Mouse (Mus musculus) neural tube, embryonic 14.5 days (tissue): ENCODE results near the gene Tnxb. TPM values are rescaled to one million over a fixed set of nuclear protein-coding genes. Genes with fewer than 3 reads are reported as not detected.

Experiments used
- ATAC-seq: fragments of 200-750 bp; cut with Nextera tagmentation; 2 replicates; pipeline ENCODE4 v1.8.0; 2017; ENCODE audit warnings: low read depth, mild to moderate bottlenecking, moderate TSS enrichment, moderate library complexity
- H3K27ac ChIP-seq: fragments of 300-500 bp; sonication (generic); 2 replicates; pipeline ENCODE4 v1.5.1; 2014; ENCODE audit warnings: low read depth, mild to moderate bottlenecking, control low read depth, low read length, moderate library complexity, mixed read lengths
- H3K27me3 ChIP-seq: fragments of 300-500 bp; sonication (generic); 2 replicates; pipeline ENCODE4 v1.6.1; 2014; ENCODE audit warnings: low read length; ENCODE audit not compliant: control insufficient read depth, insufficient read depth
- H3K36me3 ChIP-seq: fragments of 300-500 bp; sonication (generic); 2 replicates; pipeline ENCODE4 v1.6.1; 2014; ENCODE audit warnings: low read length, mixed read lengths; ENCODE audit not compliant: control insufficient read depth, insufficient read depth
- H3K4me1 ChIP-seq: fragments of 300-500 bp; sonication (generic); 2 replicates; pipeline ENCODE4 v1.6.1; 2014; ENCODE audit warnings: low read length; ENCODE audit not compliant: control insufficient read depth, insufficient read depth
- H3K4me2 ChIP-seq: fragments of 300-500 bp; sonication (generic); 2 replicates; pipeline ENCODE4 v1.6.1; 2014; ENCODE audit warnings: mild to moderate bottlenecking, low read depth, low read length, control low read depth
- H3K4me3 ChIP-seq: fragments of 300-500 bp; sonication (generic); 2 replicates; pipeline ENCODE4 v1.5.1; 2014; ENCODE audit warnings: low read depth, low read length, control low read depth, mixed read lengths
- H3K9ac ChIP-seq: fragments of 300-500 bp; sonication (generic); replicated peaks from 2 replicates; pipeline ENCODE4 v1.6.1; 2014; ENCODE audit warnings: low read depth, mild to moderate bottlenecking, control low read depth, low read length, mixed read lengths
- H3K9me3 ChIP-seq: fragments of 300-500 bp; sonication (generic); 2 replicates; pipeline ENCODE4 v1.6.1; 2016; ENCODE audit warnings: low read length; ENCODE audit not compliant: control insufficient read depth
- WGBS: fragments of 180-500 bp; shearing (Covaris S2); extraction: QIAGEN DNeasy Blood & Tissue Kit; methylation state at CpG from one replicate; pipeline ENCODE4 v1.1.7; 2014; 5-methylcytosine and 5-hydroxymethylcytosine counted together
- polyA plus RNA-seq: library from polyadenylated mRNA; unstranded; fragments of >200 nt; fragmentation: Nextera tagmentation; extraction: Ambion mirVana; gene quantifications from 2 replicates; pipeline ENCODE4 v1.2.1, GENCODE M21; 2014

Tnxb gene
- polyA plus RNA-seq, 1 experiment from 2014 or later, result 0.23 TPM

- under 1% methylated on average over 63 of the region's 66 CpGs for WGBS
- H3K4me3 ChIP-seq, result peak within 1 kb of the TSS; percentile 100
- no peaks in the 10 kb centered on the region for H3K27me3 ChIP-seq
- H3K36me3 ChIP-seq, result peaks cover 20% of the 10 kb centered on the region; the same call in 1 of the 2 replicates
- peak within 1 kb of the TSS; percentile 94 for H3K9ac ChIP-seq
- peak within 1 kb of the TSS; percentile 75 for H3K27ac ChIP-seq
- peak within 1 kb of the TSS; percentile 81 for H3K4me2 ChIP-seq
- peak; percentile 97 for ATAC-seq
- H3K4me1 ChIP-seq, result peaks cover 20% of the 10 kb centered on the region
- H3K9me3 ChIP-seq, result no peaks in the 10 kb centered on the region
Observed at GRCm38 (mm10) chr17:34646906-34647787, 23.2 kb upstream of the Tnxb start, which contains the start of gene Atf6b. Gene Atf6b, plus strand, starts transcription at chr17:34647146.

- Histone ChIP-seq H3K36me3 (peaks cover 29% of the 10 kb centered on the region), H3K9ac (no peak overlapping the region), H3K4me3 (peak overlapping the region; percentile 100), H3K27ac (no peak overlapping the region), H3K9me3 (no peaks in the 10 kb centered on the region), H3K4me2 (peak overlapping the region; percentile 81), H3K27me3 (no peaks in the 10 kb centered on the region), H3K4me1 (peaks cover 20% of the 10 kb centered on the region)
- ATAC-seq, result no peak
- 87% methylated on average over 16 of the region's 16 CpGs for WGBS
Observed at GRCm38 (mm10) chr17:34648141-34648890, 22.0 kb upstream of the Tnxb start.

- H3K4me3 ChIP-seq, result no peak overlapping the region
- H3K9ac ChIP-seq, result no peak overlapping the region
- no peak overlapping the region for H3K27ac ChIP-seq
- no peaks in the 10 kb centered on the region for H3K9me3 ChIP-seq
- H3K36me3 ChIP-seq, result peaks cover 30% of the 10 kb centered on the region
- H3K4me1 ChIP-seq, result peaks cover 20% of the 10 kb centered on the region
- no peak overlapping the region for H3K4me2 ChIP-seq
- ATAC-seq, result no peak
- WGBS, result 89% methylated on average over 18 of the region's 18 CpGs
- H3K27me3 ChIP-seq, result no peaks in the 10 kb centered on the region
Observed at GRCm38 (mm10) chr17:34649106-34649864, 21.1 kb upstream of the Tnxb start.

- no peak for ATAC-seq
- Histone ChIP-seq H3K9ac (no peak overlapping the region), H3K4me3 (no peak overlapping the region), H3K4me2 (no peak overlapping the region), H3K4me1 (peaks cover 12% of the 10 kb centered on the region), H3K9me3 (no peaks in the 10 kb centered on the region), H3K27ac (no peak overlapping the region), H3K27me3 (no peaks in the 10 kb centered on the region), H3K36me3 (peaks cover 35% of the 10 kb centered on the region)
- WGBS, result 94% methylated on average over 14 of the region's 14 CpGs
Observed at GRCm38 (mm10) chr17:34650781-34651180, 19.6 kb upstream of the Tnxb start.

- no peak for ATAC-seq
- Histone ChIP-seq H3K4me2 (no peak overlapping the region), H3K4me3 (no peak overlapping the region)
Observed at GRCm38 (mm10) chr17:34651507-34652221, 18.7 kb upstream of the Tnxb start.

GRCm38 (mm10) chr17:34652546-34652945 lies 17.8 kb upstream of the Tnxb start:
- peaks cover 8% of the 10 kb centered on the region for H3K4me1 ChIP-seq
- H3K4me2 ChIP-seq, result no peak overlapping the region
- WGBS, result 92% methylated on average over 10 of the region's 10 CpGs
- no peaks in the 10 kb centered on the region for H3K9me3 ChIP-seq
- H3K36me3 ChIP-seq, result peaks cover 35% of the 10 kb centered on the region
- no peak overlapping the region for H3K27ac ChIP-seq
- H3K27me3 ChIP-seq, result no peaks in the 10 kb centered on the region
- H3K9ac ChIP-seq, result no peak overlapping the region
- no peak for ATAC-seq
- H3K4me3 ChIP-seq, result no peak overlapping the region

More at GRCm38 (mm10) chr17:34651507-34652221, 18.7 kb upstream of the Tnxb start:
- peaks cover 35% of the 10 kb centered on the region for H3K36me3 ChIP-seq
- no peak overlapping the region for H3K27ac ChIP-seq
- no peak overlapping the region for H3K9ac ChIP-seq
- H3K9me3 ChIP-seq, result no peaks in the 10 kb centered on the region
- 51% methylated on average over 17 of the region's 19 CpGs for WGBS
- H3K4me1 ChIP-seq, result peaks cover 9% of the 10 kb centered on the region
- no peaks in the 10 kb centered on the region for H3K27me3 ChIP-seq

- WGBS, result 92% methylated on average over 8 of the region's 8 CpGs
- peaks cover 4% of the 10 kb centered on the region for H3K4me1 ChIP-seq
- no peak overlapping the region for H3K27ac ChIP-seq
- no peak for ATAC-seq
- no peak overlapping the region for H3K9ac ChIP-seq
- H3K27me3 ChIP-seq, result no peaks in the 10 kb centered on the region
- H3K9me3 ChIP-seq, result no peaks in the 10 kb centered on the region
- no peak overlapping the region for H3K4me2 ChIP-seq
- no peak overlapping the region for H3K4me3 ChIP-seq
- peaks cover 35% of the 10 kb centered on the region for H3K36me3 ChIP-seq
Observed at GRCm38 (mm10) chr17:34652985-34653384, 17.4 kb upstream of the Tnxb start.

GRCm38 (mm10) chr17:34653746-34654285 lies 16.5 kb upstream of the Tnxb start:
- no peak overlapping the region for H3K9ac ChIP-seq
- H3K9me3 ChIP-seq, result no peaks in the 10 kb centered on the region
- no peak overlapping the region for H3K4me3 ChIP-seq
- ATAC-seq, result no peak
- H3K4me1 ChIP-seq, result no peaks in the 10 kb centered on the region
- H3K4me2 ChIP-seq, result no peak overlapping the region
- no peak overlapping the region for H3K27ac ChIP-seq
- H3K27me3 ChIP-seq, result no peaks in the 10 kb centered on the region
- WGBS, result 63% methylated on average over 9 of the region's 9 CpGs
- peaks cover 35% of the 10 kb centered on the region for H3K36me3 ChIP-seq
